ENCODE assay signal across 8 mouse cellular contexts in genomic region chr11:115698986-115699728, GRCm38 (mm10). TPM values are rescaled to one million over a fixed set of nuclear protein-coding genes. Genes with fewer than 3 reads are reported as not detected.
A peak's percentile ranks its signal among the peaks of the same experiment; 100 is the strongest.
DNase-seq lines count a peak whose midpoint lies in the region; ATAC-seq and TF ChIP-seq lines count a peak whose summit lies in the region.

No protein-coding gene starts in this region.

- DNase-seq in G1E (ENCODE audit: low spot score): peak; percentile 87
- peak; percentile 92 for DNase-seq in cerebellum, adult 2 months
- DNase-seq in hindbrain, embryonic 10.5 days (ENCODE audit: low spot score): peak; percentile 86
- peak; percentile 91 for DNase-seq in layer of hippocampus, adult 9-10 months (ENCODE audit: low spot score)
- DNase-seq in thymus, adult 18-20 months: peak; percentile 74 to 87

- H3K4me3 ChIP-seq in G1E (ENCODE audit: low read depth, low read length): peak overlapping the region; percentile 67; the same call in 1 of the 2 replicates
- H3K4me3 ChIP-seq in cerebellum, adult 2 months (replicated peaks; ENCODE audit: insufficient read depth, low read depth, low read length): peak overlapping the region; percentile 81
- H3K4me3 ChIP-seq in hindbrain, embryonic 10.5 days: peak overlapping the region; percentile 64
- peak overlapping the region; percentile 55 for H3K4me3 ChIP-seq in lung, embryonic 15.5 days
- peak overlapping the region; percentile 91 for H3K4me3 ChIP-seq in olfactory bulb, adult 2 months (ENCODE audit: insufficient read depth, low read depth, low read length)

- under 1% methylated on average over 17 of the region's 17 CpGs for WGBS in cerebellum, adult 2 months
- 11% methylated on average over 17 of the region's 17 CpGs for WGBS in hindbrain, embryonic 10.5 days
- WGBS in lung, embryonic 15.5 days: 12% methylated on average over 17 of the region's 17 CpGs
- 2% methylated on average over 17 of the region's 17 CpGs for WGBS in olfactory bulb, adult 2 months

- peaks cover 6% of the 10 kb centered on the region for H3K9me3 ChIP-seq in G1E (replicated peaks)
- H3K9me3 ChIP-seq in hindbrain, embryonic 10.5 days: no peaks in the 10 kb centered on the region
- no peaks in the 10 kb centered on the region for H3K9me3 ChIP-seq in lung, embryonic 15.5 days

- TF ChIP-seq CTCF in G1E (IDR thresholded peaks at IDR 0.05; ENCODE audit: low read depth, low read length): no peak
- TF ChIP-seq CTCF in cerebellum, adult 2 months (IDR thresholded peaks at IDR 0.05; ENCODE audit: borderline replicate concordance, insufficient read depth, low read depth, low read length): 0 out of 2 replicates have a peak, but pooled peaks have one; percentile 1
- TF ChIP-seq CTCF in olfactory bulb, adult 2 months (IDR thresholded peaks at IDR 0.05; ENCODE audit: insufficient read depth, low read depth, low read length): 0 out of 2 replicates have a peak, but pooled peaks have one; percentile 28

- H3K9ac ChIP-seq in lung, embryonic 15.5 days: peak overlapping the region; percentile 58

- no peak for TF ChIP-seq POLR2A in cerebellum, adult 2 months (IDR thresholded peaks at IDR 0.05; ENCODE audit: borderline replicate concordance, insufficient read depth, low read length)
- no peak for TF ChIP-seq POLR2A in olfactory bulb, adult 2 months (IDR thresholded peaks at IDR 0.05; ENCODE audit: insufficient read depth, low read depth, low read length)

- peaks cover 84% of the 10 kb centered on the region for H3K4me1 ChIP-seq in G1E (ENCODE audit: insufficient read depth, low read depth, low read length)
- H3K4me1 ChIP-seq in cerebellum, adult 2 months (ENCODE audit: control insufficient read depth, insufficient read depth, low read length): peaks cover 21% of the 10 kb centered on the region
- peaks cover 31% of the 10 kb centered on the region for H3K4me1 ChIP-seq in hindbrain, embryonic 10.5 days (replicated peaks)
- peaks cover 24% of the 10 kb centered on the region for H3K4me1 ChIP-seq in lung, embryonic 15.5 days
- peaks cover 15% of the 10 kb centered on the region for H3K4me1 ChIP-seq in olfactory bulb, adult 2 months (ENCODE audit: control insufficient read depth, insufficient read depth, low read length)

- peak overlapping the region; percentile 44 for H3K27ac ChIP-seq in cerebellum, adult 2 months (ENCODE audit: insufficient read depth, low read length)
- peak overlapping the region; percentile 81 for H3K27ac ChIP-seq in hindbrain, embryonic 10.5 days
- H3K27ac ChIP-seq in lung, embryonic 15.5 days: peak overlapping the region; percentile 73
- H3K27ac ChIP-seq in olfactory bulb, adult 2 months (ENCODE audit: insufficient read depth, low read depth, low read length): peak overlapping the region; percentile 89

- ATAC-seq in G1E (ENCODE audit: extremely low read depth, insufficient number of reproducible peaks, low FRiP score, poor library complexity, severe bottlenecking): peak; percentile 95
- ATAC-seq in frontal cortex, adult (ENCODE audit: low TSS enrichment): peak; percentile 99
- peak; percentile 95 for ATAC-seq in lung, embryonic 15.5 days (ENCODE audit: borderline replicate concordance, extremely low read depth, low FRiP score, low TSS enrichment)

- H3K4me2 ChIP-seq in lung, embryonic 15.5 days: peak overlapping the region; percentile 89

- no peaks in the 10 kb centered on the region for H3K27me3 ChIP-seq in G1E (ENCODE audit: insufficient read depth, low read length)
- H3K27me3 ChIP-seq in cerebellum, adult 2 months (ENCODE audit: control insufficient read depth, insufficient read depth, low read length): no peaks in the 10 kb centered on the region
- H3K27me3 ChIP-seq in hindbrain, embryonic 10.5 days (ENCODE audit: insufficient read depth, poor library complexity, severe bottlenecking): no peaks in the 10 kb centered on the region
- no peaks in the 10 kb centered on the region for H3K27me3 ChIP-seq in lung, embryonic 15.5 days

- peaks cover 87% of the 10 kb centered on the region for H3K36me3 ChIP-seq in G1E (replicated peaks)
- H3K36me3 ChIP-seq in hindbrain, embryonic 10.5 days: peaks cover 33% of the 10 kb centered on the region
- peaks cover 11% of the 10 kb centered on the region; the same call in 1 of the 2 replicates for H3K36me3 ChIP-seq in lung, embryonic 15.5 days

RNA-seq across cellular contexts. Expression of gene Grb2, which starts 9.2 kb away (rescaled TPM):
- total RNA-seq in G1E (2014; fragmentation: Nextera tagmentation): 224 and 234 TPM in 2 replicates
- total RNA-seq in G1E (2017): 58.3 and 119 TPM in 2 replicates
- 209 and 240 TPM in 2 replicates for polyA plus RNA-seq in G1E (2012)
- polyA plus RNA-seq in cerebellum, adult 2 months (2012; rRNA removed): 132 and 149 TPM in 2 replicates
- 92.7 and 119 TPM in 2 replicates for polyA plus RNA-seq in hindbrain, embryonic 10.5 days (2016; fragmentation: Nextera tagmentation; extraction: Ambion mirVana)
- polyA plus RNA-seq in lung, embryonic 15.5 days (2015; fragmentation: Nextera tagmentation; extraction: Ambion mirVana): 85.6 and 91.0 TPM in 2 replicates
- 264 TPM in 1 of 2 replicates, not detected in the other for polyA plus RNA-seq in olfactory bulb, adult 2 months (2012; ENCODE audit: insufficient read depth, insufficient read length, low replicate concordance, missing spikeins)

Comparison
In these comparisons a context has a peak if more than half of its experiments do, and no peak if none do; other contexts are left out.
1. Peak in every context shown above with its lines: DNase-seq, ATAC-seq, H3K4me3 ChIP-seq and H3K27ac ChIP-seq.